Mouse (Mus musculus) liver, embryonic 14.5 days (tissue): ENCODE data around the gene Trhde. TPM values are rescaled to one million over a fixed set of nuclear protein-coding genes. Genes with fewer than 3 reads are reported as not detected.

Source experiments
- ATAC-seq: fragments of 200-750 bp; cut with Nextera tagmentation; 2 replicates; pipeline ENCODE4 v1.8.0; 2017; ENCODE audit warnings: moderate number of reproducible peaks, mild to moderate bottlenecking, moderate library complexity; ENCODE audit not compliant: insufficient read depth
- DNase-seq, 3 experiments: peaks; one replicate each; pipeline ENCODE4 v3.0.0-alpha.2; 2012 to 2013; ENCODE audit warnings: low read depth in 3 of 3, low spot score in 3 of 3
- H3K27ac ChIP-seq: fragments of 300-500 bp; sonication (generic); 2 replicates; pipeline ENCODE4 v1.5.1; 2014; ENCODE audit warnings: moderate library complexity, mild to moderate bottlenecking, control low read depth, inconsistent platforms
- H3K27me3 ChIP-seq: fragments of 300-500 bp; sonication (generic); 2 replicates; pipeline ENCODE4 v1.6.1; 2014; ENCODE audit warnings: mild to moderate bottlenecking, low read length, moderate library complexity; ENCODE audit not compliant: control insufficient read depth, insufficient read depth
- H3K36me3 ChIP-seq: fragments of 300-500 bp; sonication (generic); replicated peaks from 2 replicates; pipeline ENCODE4 v1.6.1; 2014; ENCODE audit warnings: low read depth; ENCODE audit not compliant: control insufficient read depth, insufficient read depth
- H3K4me1 ChIP-seq, 2 experiments: fragments of 200-500 bp in 1 of 2; fragments of 300-500 bp in 1 of 2; sonication (generic) in 1 of 2; replicated peaks; 2 replicates each; pipeline ENCODE4 v1.6.1; 2012 to 2014; ENCODE audit warnings: antibody characterized with exemption in 1 of 2, inconsistent platforms in 1 of 2, low read length in 1 of 2; ENCODE audit not compliant: control insufficient read depth in 2 of 2, insufficient read depth in 2 of 2
- H3K4me2 ChIP-seq: fragments of 300-500 bp; sonication (generic); 2 replicates; pipeline ENCODE4 v1.6.1; 2014; ENCODE audit warnings: low read depth, mild to moderate bottlenecking, control low read depth, moderate library complexity
- H3K4me3 ChIP-seq, 2 experiments: fragments of 200-500 bp in 1 of 2; fragments of 300-500 bp in 1 of 2; sonication (generic) in 1 of 2; 2 replicates each; pipeline ENCODE4 v1.5.1; 2012 to 2014; ENCODE audit warnings: low read depth in 2 of 2, low read length in 2 of 2, mild to moderate bottlenecking in 2 of 2, control low read depth in 1 of 2, inconsistent platforms in 1 of 2, moderate library complexity in 1 of 2; ENCODE audit not compliant: insufficient read depth in 1 of 2
- H3K9ac ChIP-seq: fragments of 300-500 bp; sonication (generic); replicated peaks from 2 replicates; pipeline ENCODE4 v1.6.1; 2014; ENCODE audit warnings: mild to moderate bottlenecking, control low read depth, moderate library complexity
- H3K9me3 ChIP-seq: fragments of 300-500 bp; sonication (generic); 2 replicates; pipeline ENCODE4 v1.6.1; 2016; ENCODE audit warnings: low read length, mixed read lengths; ENCODE audit not compliant: control insufficient read depth
- CTCF ChIP-seq: IDR thresholded peaks from 2 replicates; pipeline ENCODE4 v1.5.1; 2016; ENCODE audit warnings: antibody characterized with exemption, low read depth, control low read depth
- EP300 ChIP-seq: IDR thresholded peaks from 2 replicates; pipeline ENCODE4 v1.6.1; 2016; ENCODE audit warnings: antibody characterized with exemption, low read depth
- WGBS: fragments of 180-500 bp; shearing (Covaris S2); extraction: QIAGEN DNeasy Blood & Tissue Kit; methylation state at CpG from one replicate; pipeline ENCODE4 v1.1.7; 2014; ENCODE audit not compliant: insufficient replicate concordance; 5-methylcytosine and 5-hydroxymethylcytosine counted together
- polyA plus RNA-seq, 2 experiments: library from polyadenylated mRNA; depleted of rRNA in 1 of 2; stranded (reverse) in 1 of 2; unstranded in 1 of 2; fragments of >200 nt; fragmentation: Nextera tagmentation in 1 of 2; extraction: Ambion mirVana in 1 of 2; gene quantifications; 2 replicates each; pipeline versions ENCODE4 v1.2.1 to v1.2.3; 2012 to 2014

Gene Trhde
- polyA plus RNA-seq, 2 experiments = 0.02 TPM; not detected in 1

GRCm38 (mm10) chr10:114488806-114489205 lies 313.3 kb downstream of the Trhde start:
- no peak for TF ChIP-seq EP300
- no peak for TF ChIP-seq CTCF
- no peak overlapping the region for H3K27ac ChIP-seq
- ATAC-seq (no peak), DNase-seq (no peak)
- no peaks in the 10 kb centered on the region for H3K36me3 ChIP-seq
- H3K9ac ChIP-seq = no peak overlapping the region
- H3K27me3 ChIP-seq = no peaks in the 10 kb centered on the region
- H3K4me3 ChIP-seq = no peak overlapping the region
- no peak overlapping the region for H3K4me2 ChIP-seq
- 59% methylated on average over 4 of the region's 4 CpGs for WGBS
- H3K9me3 ChIP-seq = no peaks in the 10 kb centered on the region
- H3K4me1 ChIP-seq = no peaks in the 10 kb centered on the region

- no peak overlapping the region for H3K4me3 ChIP-seq
- no peaks in the 10 kb centered on the region for H3K9me3 ChIP-seq
- no peak overlapping the region for H3K9ac ChIP-seq
- H3K4me2 ChIP-seq = no peak overlapping the region
- no peak; the same call in 1 of the 2 replicates for TF ChIP-seq CTCF
- TF ChIP-seq EP300 = no peak
- ATAC-seq (no peak), DNase-seq (no peak)
- 48% methylated on average over 3 of the region's 3 CpGs for WGBS
- no peaks in the 10 kb centered on the region for H3K36me3 ChIP-seq
- no peaks in the 10 kb centered on the region for H3K4me1 ChIP-seq
- H3K27me3 ChIP-seq = no peaks in the 10 kb centered on the region
- H3K27ac ChIP-seq = no peak overlapping the region
Observed at GRCm38 (mm10) chr10:114455591-114455990, 346.5 kb downstream of the Trhde start.

GRCm38 (mm10) chr10:114448116-114448515 lies 354.0 kb downstream of the Trhde start:
- H3K36me3 ChIP-seq = no peaks in the 10 kb centered on the region
- no peak overlapping the region for H3K4me3 ChIP-seq
- TF ChIP-seq CTCF (no peak), EP300 (no peak)
- H3K9me3 ChIP-seq = no peaks in the 10 kb centered on the region
- no peak for ATAC-seq
- H3K4me1 ChIP-seq = no peaks in the 10 kb centered on the region
- H3K4me2 ChIP-seq = no peak overlapping the region
- no peak for DNase-seq
- H3K27me3 ChIP-seq = no peaks in the 10 kb centered on the region
- 63% methylated on average over 6 of the region's 6 CpGs for WGBS
- no peak overlapping the region for H3K9ac ChIP-seq
- no peak overlapping the region for H3K27ac ChIP-seq

GRCm38 (mm10) chr10:114418956-114419530 lies 383.1 kb downstream of the Trhde start:
- no peak for ATAC-seq
- Histone ChIP-seq H3K36me3 (no peaks in the 10 kb centered on the region), H3K9me3 (no peaks in the 10 kb centered on the region), H3K27ac (no peak overlapping the region), H3K4me2 (no peak overlapping the region), H3K9ac (no peak overlapping the region), H3K27me3 (no peaks in the 10 kb centered on the region), H3K4me3 (no peak overlapping the region), H3K4me1 (no peaks in the 10 kb centered on the region)
- no peak for DNase-seq
- 36% methylated on average over 3 of the region's 3 CpGs for WGBS
- TF ChIP-seq CTCF (no peak), EP300 (no peak)

- Histone ChIP-seq H3K27ac (no peak overlapping the region), H3K4me1 (no peaks in the 10 kb centered on the region), H3K27me3 (no peaks in the 10 kb centered on the region), H3K4me3 (no peak overlapping the region), H3K9me3 (no peaks in the 10 kb centered on the region), H3K9ac (no peak overlapping the region), H3K36me3 (no peaks in the 10 kb centered on the region), H3K4me2 (no peak overlapping the region)
- no peak for ATAC-seq
- no peak for DNase-seq
- 42% methylated on average over 2 of the region's 2 CpGs for WGBS
- TF ChIP-seq EP300 = no peak
- TF ChIP-seq CTCF = no peak
Observed at GRCm38 (mm10) chr10:114415717-114416116, 386.4 kb downstream of the Trhde start.
